Mouse (Mus musculus): ENCODE measurements around the gene Dnmt3a.

DNA sequence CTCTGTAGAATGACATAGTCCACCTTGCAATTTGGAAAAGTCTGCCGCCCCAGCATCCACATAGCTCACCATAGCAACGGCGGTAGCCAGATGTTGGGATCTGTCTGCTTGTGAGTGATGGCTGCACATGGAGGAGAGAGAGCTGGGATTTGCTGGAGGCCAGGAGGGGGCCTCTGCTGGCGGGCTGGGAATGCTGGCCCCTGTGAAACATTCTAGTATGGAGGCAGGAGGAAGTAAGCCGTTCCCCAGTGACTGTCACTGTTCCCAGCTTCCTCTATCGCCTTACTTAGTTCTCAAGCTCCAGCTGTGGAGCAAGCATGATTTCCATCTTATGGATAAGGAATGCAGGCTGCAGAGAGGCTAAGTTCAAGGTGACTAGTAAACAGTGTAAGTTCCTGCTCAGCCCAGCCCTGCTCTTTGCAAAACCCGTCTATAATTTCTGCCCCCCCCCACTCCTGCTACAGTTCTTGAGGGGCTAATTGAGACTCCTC lies 37.6 kb downstream of the Dnmt3a start:
- no peak for TF ChIP-seq CTCF (IDR thresholded peaks at IDR 0.05 in 2 of 3, conservative IDR thresholded peaks at IDR 0.05 in 1 of 3; ENCODE audit: control insufficient read depth in 1 of 3, insufficient read depth in 1 of 3, low read depth in 2 of 3, low read length in 3 of 3, poor library complexity in 1 of 3, severe bottlenecking in 1 of 3)
- no peak for TF ChIP-seq POLR2AphosphoS5 (IDR thresholded peaks at IDR 0.05; ENCODE audit: borderline replicate concordance, low read depth, low read length)
- TF ChIP-seq EP300 (IDR thresholded peaks at IDR 0.05; ENCODE audit: low read depth in 1 of 2, low read length in 2 of 2) = no peak
- TF ChIP-seq ZNF384 (IDR thresholded peaks at IDR 0.05; ENCODE audit: low read depth, low read length) = no peak
- TF ChIP-seq MAFK (IDR thresholded peaks at IDR 0.05; ENCODE audit: borderline replicate concordance, low read depth, low read length) = no peak

Measured in MEL (cell line).